Mouse (Mus musculus): Measurements from ENCODE around the gene Myo18b. TPM values are rescaled to one million over a fixed set of nuclear protein-coding genes. Genes with fewer than 3 reads are reported as not detected.

Gene Myo18b
- 0.79 TPM for polyA plus RNA-seq (2014; fragmentation: Illumina TruSeq; extraction: RNeasy Lipid Tissue Mini Kit (QIAGEN cat#74804); ENCODE audit: insufficient read depth, low read depth, low replicate concordance)

GRCm38 (mm10) chr5:112895674-112896654 is at the start of gene Myo18b:
Gene Myo18b (minus strand): TSS chr5:112896362.

Other genes with a start within 250 kb of the Myo18b start
- 8.8 TPM for gene Grk3, start 119.4 kb upstream of the Myo18b start, polyA plus RNA-seq (2014; fragmentation: Illumina TruSeq; extraction: RNeasy Lipid Tissue Mini Kit (QIAGEN cat#74804); ENCODE audit: insufficient read depth, low read depth, low replicate concordance)
- gene Crybb2, start 173.8 kb upstream of the Myo18b start, polyA plus RNA-seq (2014; fragmentation: Illumina TruSeq; extraction: RNeasy Lipid Tissue Mini Kit (QIAGEN cat#74804); ENCODE audit: insufficient read depth, low read depth, low replicate concordance) = not detected
- 2.5 TPM for gene Crybb3, start 185.2 kb upstream of the Myo18b start, polyA plus RNA-seq (2014; fragmentation: Illumina TruSeq; extraction: RNeasy Lipid Tissue Mini Kit (QIAGEN cat#74804); ENCODE audit: insufficient read depth, low read depth, low replicate concordance)

Data from lung, adult 10 weeks (tissue).